Mouse (Mus musculus) kidney, postnatal 0 days (tissue): Measurements from ENCODE around the gene Dbi. TPM values are rescaled to one million over a fixed set of nuclear protein-coding genes. Genes with fewer than 3 reads are reported as not detected.

ENCODE experiments used
- ATAC-seq: fragments of 200-750 bp; cut with Nextera tagmentation; replicated peaks from 2 replicates; pipeline ENCODE4 v1.8.0; 2017; ENCODE audit warnings: low read depth, moderate number of reproducible peaks, moderate TSS enrichment, moderate library complexity; ENCODE audit not compliant: low FRiP score
- DNase-seq: peaks from one replicate; pipeline ENCODE4 v3.0.0-alpha.2; 2016; ENCODE audit warnings: low spot score
- H3K27ac ChIP-seq: fragments of 300-500 bp; sonication (generic); 2 replicates; pipeline ENCODE4 v1.5.1; 2014; ENCODE audit warnings: mild to moderate bottlenecking
- H3K27me3 ChIP-seq: fragments of 300-500 bp; sonication (generic); 2 replicates; pipeline ENCODE4 v1.6.1; 2014; ENCODE audit warnings: low read length, mixed read lengths; ENCODE audit not compliant: insufficient read depth
- H3K36me3 ChIP-seq: fragments of 300-500 bp; sonication (generic); 2 replicates; pipeline ENCODE4 v1.6.1; 2014; ENCODE audit warnings: low read length, mixed read lengths; ENCODE audit not compliant: insufficient read depth
- H3K4me1 ChIP-seq: fragments of 300-500 bp; sonication (generic); replicated peaks from 2 replicates; pipeline ENCODE4 v1.6.1; 2014; ENCODE audit warnings: antibody characterized with exemption, low read length, mixed read lengths; ENCODE audit not compliant: insufficient read depth
- H3K4me2 ChIP-seq: fragments of 300-500 bp; sonication (generic); 2 replicates; pipeline ENCODE4 v1.6.1; 2014; ENCODE audit warnings: mild to moderate bottlenecking, low read length, moderate library complexity, mixed read lengths
- H3K4me3 ChIP-seq: fragments of 300-500 bp; sonication (generic); replicated peaks from 2 replicates; pipeline ENCODE4 v1.5.1; 2014; ENCODE audit warnings: low read depth, low read length
- H3K9ac ChIP-seq: fragments of 300-500 bp; sonication (generic); 2 replicates; pipeline ENCODE4 v1.6.1; 2014; ENCODE audit warnings: low read depth, low read length
- H3K9me3 ChIP-seq: fragments of 300-500 bp; sonication (generic); replicated peaks from 2 replicates; pipeline ENCODE4 v1.6.1; 2016; ENCODE audit warnings: low read length, inconsistent platforms, mixed read lengths
- CTCF ChIP-seq: IDR thresholded peaks from 2 replicates; pipeline ENCODE4 v1.5.1; 2016; ENCODE audit warnings: antibody characterized with exemption, low read depth, mild to moderate bottlenecking, moderate library complexity
- WGBS: fragments of 180-500 bp; shearing (Covaris S2); extraction: QIAGEN DNeasy Blood & Tissue Kit; methylation state at CpG from one replicate; pipeline ENCODE4 v1.1.7; 2014; 5-methylcytosine and 5-hydroxymethylcytosine counted together
- polyA plus RNA-seq: library from polyadenylated mRNA; unstranded; fragments of >200 nt; fragmentation: Nextera tagmentation; extraction: Ambion mirVana; gene quantifications from 2 replicates; pipeline ENCODE4 v1.2.1, GENCODE M21; 2015

The Dbi gene
- polyA plus RNA-seq, 1 experiment from 2014 or later, result 1,400 TPM

DNA sequence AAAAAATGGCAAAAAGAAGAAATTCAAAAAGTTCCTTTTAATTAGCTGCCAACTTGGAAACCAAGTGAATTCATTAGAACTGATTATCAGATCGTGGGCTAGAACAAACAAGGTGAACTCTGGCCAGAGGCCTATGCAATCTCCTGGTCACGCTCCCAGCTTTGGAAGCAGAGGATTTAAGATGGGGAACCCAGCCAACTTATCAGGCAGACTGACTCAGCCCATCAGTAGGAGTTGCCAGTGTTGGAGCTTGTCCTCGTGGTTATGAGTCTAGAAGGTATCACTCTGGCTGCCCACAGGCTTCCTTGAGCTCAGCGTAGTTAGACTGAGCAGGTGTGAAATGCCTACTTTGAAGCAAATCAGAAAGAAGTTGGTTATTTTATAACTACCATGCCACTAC, 4.0 kb upstream of the Dbi start:
- Histone ChIP-seq H3K27me3 (no peaks in the 10 kb centered on the region), H3K4me1 (peaks cover 3% of the 10 kb centered on the region; the same call in 1 of the 2 replicates), H3K4me3 (no peak overlapping the region), H3K4me2 (no peak overlapping the region), H3K27ac (no peak overlapping the region), H3K9ac (no peak overlapping the region), H3K9me3 (no peaks in the 10 kb centered on the region), H3K36me3 (no peaks in the 10 kb centered on the region)
- ATAC-seq (no peak), DNase-seq (no peak)
- no peak for TF ChIP-seq CTCF
- 61% methylated on average over 4 of the region's 4 CpGs for WGBS

GRCm38 (mm10) chr1:120122634-120123383, 1.9 kb upstream of the Dbi start:
- no peak for TF ChIP-seq CTCF
- Histone ChIP-seq H3K4me3 (no peak overlapping the region), H3K36me3 (no peaks in the 10 kb centered on the region), H3K9ac (no peak overlapping the region), H3K4me1 (peaks cover 14% of the 10 kb centered on the region), H3K4me2 (no peak overlapping the region), H3K27me3 (no peaks in the 10 kb centered on the region), H3K9me3 (no peaks in the 10 kb centered on the region), H3K27ac (no peak overlapping the region)
- DNase-seq (no peak), ATAC-seq (no peak)
- WGBS, result 93% methylated on average over 8 of the region's 8 CpGs

- H3K4me1 ChIP-seq, result peaks cover 14% of the 10 kb centered on the region
- ATAC-seq (no peak), DNase-seq (no peak)
- 0 out of 2 replicates have a peak, but pooled peaks cover 2% of the 10 kb centered on the region for H3K36me3 ChIP-seq
- H3K27ac ChIP-seq, result peak overlapping the region; percentile 92
- WGBS, result 90% methylated on average over 9 of the region's 9 CpGs
- no peaks in the 10 kb centered on the region for H3K27me3 ChIP-seq
- peak overlapping the region; percentile 63; the same call in 1 of the 2 replicates for H3K9ac ChIP-seq
- H3K4me3 ChIP-seq, result peak overlapping the region; percentile 55
- peak overlapping the region; percentile 76 for H3K4me2 ChIP-seq
- TF ChIP-seq CTCF, result no peak
- no peaks in the 10 kb centered on the region for H3K9me3 ChIP-seq
These were observed 1.2 kb upstream of the Dbi start for GRCm38 (mm10) chr1:120121930-120122530.

DNA sequence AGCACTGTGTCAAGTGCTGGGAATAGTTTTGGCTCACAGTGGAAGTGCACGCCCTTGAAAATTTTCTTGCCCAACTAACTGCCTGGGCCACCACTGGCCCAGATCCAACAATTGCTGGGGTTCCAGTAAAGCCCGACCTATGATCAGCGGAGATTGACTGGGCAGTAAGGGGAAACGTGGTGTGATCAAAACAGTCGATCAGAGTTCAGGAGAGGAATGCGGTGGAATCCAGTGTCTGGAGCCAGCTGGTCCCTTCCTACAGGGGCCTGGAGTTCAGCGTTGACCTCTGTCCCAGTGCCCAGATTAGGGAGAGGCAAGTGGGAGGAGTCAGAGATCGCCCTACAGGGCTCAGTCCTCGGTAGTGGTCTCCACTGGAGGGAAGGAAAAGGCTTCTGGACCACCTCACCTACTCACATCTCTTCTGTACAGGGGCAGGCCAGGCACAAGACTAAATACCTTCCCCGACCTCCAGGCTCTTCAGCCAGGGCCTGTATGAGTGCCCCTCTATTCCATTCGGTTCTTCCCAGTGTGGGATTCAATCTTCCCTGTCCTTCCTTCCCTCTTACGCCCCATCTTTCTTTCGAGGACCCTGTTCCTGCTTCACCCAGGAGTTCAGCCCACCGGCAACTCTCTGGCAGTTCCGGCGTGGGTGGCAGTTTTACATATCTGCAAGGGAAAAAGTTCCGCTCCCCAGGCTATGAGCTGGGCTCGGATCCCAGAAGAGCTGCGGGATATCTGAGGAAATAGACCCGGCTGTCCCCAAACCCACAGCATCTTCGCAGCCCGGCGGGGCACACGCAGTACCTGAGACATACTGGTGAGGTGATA, 523 bp downstream of the Dbi start:
- Histone ChIP-seq H3K4me3 (peak overlapping the region; percentile 55), H3K9me3 (no peaks in the 10 kb centered on the region), H3K36me3 (peaks cover 11% of the 10 kb centered on the region), H3K9ac (peak overlapping the region; percentile 65), H3K27me3 (no peaks in the 10 kb centered on the region), H3K4me1 (peaks cover 14% of the 10 kb centered on the region), H3K27ac (peak overlapping the region; percentile 90), H3K4me2 (peak overlapping the region; percentile 76)
- ATAC-seq (peak; percentile 74), DNase-seq (peak; percentile 69)
- TF ChIP-seq CTCF, result no peak
- 3% methylated on average over 24 of the region's 24 CpGs for WGBS

GRCm38 (mm10) chr1:120119389-120119788, 1.5 kb downstream of the Dbi start:
- ATAC-seq (no peak), DNase-seq (no peak)
- 81% methylated on average over 4 of the region's 4 CpGs for WGBS
- TF ChIP-seq CTCF, result no peak
- Histone ChIP-seq H3K4me2 (peak overlapping the region; percentile 76), H3K27me3 (no peaks in the 10 kb centered on the region), H3K27ac (0 out of 2 replicates have a peak overlapping the region, but pooled peaks have one; percentile 90), H3K9me3 (no peaks in the 10 kb centered on the region), H3K9ac (peak overlapping the region; percentile 65; the same call in 1 of the 2 replicates), H3K4me3 (0 out of 2 replicates have a peak overlapping the region, but pooled peaks have one; percentile 55), H3K4me1 (peaks cover 14% of the 10 kb centered on the region), H3K36me3 (peaks cover 21% of the 10 kb centered on the region)

DNA sequence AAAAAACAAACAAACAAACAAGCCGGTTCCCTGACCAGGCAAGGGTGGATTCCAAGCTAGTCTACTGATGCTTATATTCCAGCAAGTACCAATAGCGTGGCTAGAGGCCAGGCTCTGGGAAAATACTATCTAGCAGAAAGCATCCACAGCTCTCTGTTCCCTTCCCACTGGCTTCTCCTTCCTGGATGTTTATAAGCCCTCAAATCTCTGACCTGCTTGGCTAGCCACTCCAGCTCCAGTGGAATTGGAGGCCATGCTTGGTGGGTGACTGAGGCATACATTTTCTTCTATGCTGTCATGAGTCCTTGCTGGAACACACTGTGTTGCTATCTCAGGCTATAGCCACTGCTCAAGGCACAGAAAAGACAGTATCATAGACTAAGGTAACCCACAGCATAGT, 2.0 kb downstream of the Dbi start:
- no peak overlapping the region for H3K4me3 ChIP-seq
- H3K9me3 ChIP-seq, result no peaks in the 10 kb centered on the region
- peak overlapping the region; percentile 37; the same call in 1 of the 2 replicates for H3K9ac ChIP-seq
- H3K27ac ChIP-seq, result no peak overlapping the region
- H3K4me2 ChIP-seq, result 0 out of 2 replicates have a peak overlapping the region, but pooled peaks have one; percentile 3
- DNase-seq (no peak), ATAC-seq (no peak)
- peaks cover 24% of the 10 kb centered on the region for H3K36me3 ChIP-seq
- TF ChIP-seq CTCF, result no peak
- H3K4me1 ChIP-seq, result peaks cover 14% of the 10 kb centered on the region
- 96% methylated on average over 2 of the region's 2 CpGs for WGBS
- no peaks in the 10 kb centered on the region for H3K27me3 ChIP-seq
